Mouse (Mus musculus) c-Kit-positive CD71-positive TER-119-negative erythroid progenitor cells, embryonic 14.5 days (primary cell): ENCODE data around the gene Foxo1.
A peak's percentile ranks its signal among the peaks of the same experiment; 100 is the strongest.

Experiments
- DNase-seq: peaks from one replicate; pipeline ENCODE4 v3.0.0-alpha.2; 2013; ENCODE audit warnings: low read depth

The Foxo1 gene

DNA sequence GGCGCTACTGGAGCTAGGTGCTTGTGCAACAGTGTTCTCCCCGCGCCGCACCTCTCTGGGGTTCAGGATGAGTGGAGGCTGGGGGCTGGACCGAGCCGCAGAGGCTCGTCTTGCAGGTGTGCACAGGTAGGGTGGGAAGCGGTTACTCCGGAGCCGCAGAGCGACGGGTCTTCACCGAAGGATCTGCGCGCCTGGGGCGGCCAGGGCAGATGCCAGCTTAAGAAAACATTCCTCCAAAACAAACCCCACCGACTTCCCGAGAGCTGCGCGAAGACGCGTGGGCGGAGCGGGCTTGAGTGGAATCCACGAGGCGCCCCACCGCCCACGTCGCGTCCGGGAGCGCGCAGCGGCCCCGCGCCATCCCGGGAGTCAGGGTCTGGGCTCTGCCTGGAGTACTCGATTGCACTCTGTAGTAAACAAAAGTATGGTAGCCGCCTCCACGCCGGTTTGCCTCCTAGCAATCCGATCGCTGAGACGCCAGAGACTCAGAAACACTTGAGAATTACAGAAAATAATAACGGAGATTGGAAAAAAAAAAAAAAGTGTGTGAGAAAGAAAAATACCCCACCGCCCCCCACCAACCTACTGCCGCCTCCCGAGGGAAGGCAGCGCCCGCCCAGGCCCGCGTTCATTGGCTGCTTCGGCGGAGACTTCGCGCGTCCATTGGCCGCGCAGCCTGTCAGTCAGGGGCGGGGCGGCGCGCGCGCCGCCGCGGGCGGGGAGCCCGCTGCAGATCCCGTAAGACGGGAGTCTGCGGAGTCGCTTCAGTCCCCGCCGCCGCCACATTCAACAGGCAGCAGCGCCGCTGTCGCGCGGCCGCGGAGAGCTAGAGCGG is at the start of gene Foxo1:
Gene Foxo1 (plus strand): TSS at position 685 of the 835 bp plus-strand sequence.
- peak; percentile 66 for DNase-seq

DNA sequence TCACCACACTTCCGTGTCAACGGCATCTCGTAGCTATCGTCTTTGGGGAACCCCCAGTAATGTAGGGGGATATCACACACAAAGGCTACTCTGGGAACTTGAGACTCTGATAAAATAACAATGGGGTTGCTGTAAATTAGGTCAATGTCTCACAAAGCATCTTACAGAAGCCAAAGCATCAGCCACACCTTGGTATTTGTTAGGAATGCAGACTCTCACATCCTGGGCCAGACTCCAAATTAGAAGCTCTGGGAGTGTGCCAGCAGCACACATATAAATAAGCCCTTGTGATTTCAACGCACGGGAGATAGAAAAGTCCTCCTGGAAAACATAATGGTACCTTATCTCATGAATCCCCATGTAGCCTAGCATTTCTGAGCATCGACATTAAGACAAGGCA is 49.3 kb upstream of the Foxo1 start:
- no peak for DNase-seq

DNA sequence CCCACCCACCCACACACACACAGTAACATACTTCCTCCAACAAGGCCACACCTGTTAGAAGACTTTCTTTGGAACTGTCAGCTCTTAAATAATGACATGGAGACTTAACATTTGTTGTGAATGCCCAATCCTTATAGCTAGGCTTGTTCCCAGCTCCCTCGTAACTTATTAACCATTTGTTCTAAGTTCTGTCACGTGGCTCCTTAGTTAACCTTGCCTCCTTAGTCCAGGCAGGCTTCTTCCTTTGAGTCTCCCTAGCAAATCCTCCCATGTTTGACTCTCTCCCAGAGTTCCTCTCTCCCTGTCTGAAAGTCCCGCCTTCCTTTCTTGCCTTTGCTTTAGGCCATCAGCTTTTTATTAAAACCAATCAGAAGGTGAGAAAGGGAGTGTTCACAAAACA is 47.1 kb upstream of the Foxo1 start:
- DNase-seq = no peak

DNA sequence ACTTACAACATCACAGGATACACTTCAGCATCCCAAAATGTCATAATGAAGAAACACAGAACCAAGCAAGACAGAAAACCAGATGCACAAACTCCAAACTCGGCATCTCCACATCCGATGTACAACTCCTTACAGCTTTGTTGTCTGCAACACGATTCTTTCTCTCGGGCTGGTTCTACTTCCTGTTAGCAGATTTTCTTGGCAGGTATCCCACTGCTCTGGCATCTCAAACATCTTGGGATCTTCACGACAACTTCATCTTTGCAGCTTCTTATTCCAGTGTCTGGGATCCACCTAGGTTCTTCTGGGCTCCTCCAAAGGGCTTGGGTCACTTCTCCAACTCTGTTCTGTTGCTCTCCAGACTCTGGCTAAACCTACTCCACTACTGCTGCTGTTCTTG is 46.2 kb upstream of the Foxo1 start:
- no peak for DNase-seq

DNA sequence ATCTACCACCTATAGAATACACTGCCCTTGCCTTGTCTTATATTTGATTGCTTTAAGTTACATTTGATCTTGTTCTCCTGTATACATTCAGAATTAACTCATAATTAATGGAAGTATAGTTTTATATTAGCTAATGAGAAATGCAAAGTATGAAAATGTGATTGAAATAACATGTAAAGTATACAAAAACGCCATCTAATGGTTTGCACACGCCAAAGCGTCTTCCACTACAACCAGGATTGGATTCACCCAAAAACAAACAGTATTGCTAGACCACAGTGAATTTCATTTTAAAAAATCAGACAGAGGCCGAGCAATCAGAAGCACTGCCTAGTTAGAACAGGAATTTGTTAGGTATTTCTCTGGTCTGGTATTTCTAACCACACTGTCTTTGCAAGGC is 31.6 kb upstream of the Foxo1 start:
- DNase-seq = no peak

DNA sequence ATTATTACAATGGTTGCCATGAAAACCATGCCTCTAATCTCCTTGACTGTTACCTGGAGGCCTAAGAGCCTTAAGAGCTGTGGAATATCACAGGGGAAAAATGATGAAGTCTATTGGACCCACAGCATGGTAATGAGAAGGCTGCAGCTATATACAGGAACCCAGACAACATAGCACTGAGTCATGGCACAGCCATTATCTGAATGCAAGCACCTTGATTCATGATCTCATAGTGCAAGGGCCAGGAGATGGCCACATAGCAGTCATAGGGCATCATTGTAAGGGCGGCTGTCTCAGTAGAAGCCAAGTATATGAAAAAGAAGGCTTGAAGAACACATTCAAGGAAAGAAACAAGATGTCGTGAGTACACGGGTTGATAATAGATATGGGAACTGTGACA is 31.0 kb upstream of the Foxo1 start:
- no peak for DNase-seq

DNA sequence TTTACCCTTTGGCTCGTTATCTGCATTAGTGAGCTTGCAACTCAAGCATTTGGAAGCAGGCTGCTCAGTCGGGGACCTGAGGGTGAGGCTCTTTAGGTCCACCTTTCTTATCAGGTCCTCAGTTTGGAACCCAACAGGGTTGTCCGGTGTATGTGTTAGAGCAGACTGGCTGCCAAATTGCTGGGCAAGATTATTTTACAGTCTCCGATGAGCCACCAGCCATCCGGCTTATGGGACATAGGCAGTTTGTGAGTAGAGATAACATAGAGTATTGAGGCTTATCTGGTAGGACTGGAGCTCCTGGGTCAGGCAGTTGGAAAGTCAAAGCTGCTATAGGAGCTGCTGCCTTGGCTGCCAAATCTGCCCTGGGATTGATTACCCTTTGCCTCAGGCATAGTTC is 27.1 kb upstream of the Foxo1 start:
- DNase-seq = no peak

DNA sequence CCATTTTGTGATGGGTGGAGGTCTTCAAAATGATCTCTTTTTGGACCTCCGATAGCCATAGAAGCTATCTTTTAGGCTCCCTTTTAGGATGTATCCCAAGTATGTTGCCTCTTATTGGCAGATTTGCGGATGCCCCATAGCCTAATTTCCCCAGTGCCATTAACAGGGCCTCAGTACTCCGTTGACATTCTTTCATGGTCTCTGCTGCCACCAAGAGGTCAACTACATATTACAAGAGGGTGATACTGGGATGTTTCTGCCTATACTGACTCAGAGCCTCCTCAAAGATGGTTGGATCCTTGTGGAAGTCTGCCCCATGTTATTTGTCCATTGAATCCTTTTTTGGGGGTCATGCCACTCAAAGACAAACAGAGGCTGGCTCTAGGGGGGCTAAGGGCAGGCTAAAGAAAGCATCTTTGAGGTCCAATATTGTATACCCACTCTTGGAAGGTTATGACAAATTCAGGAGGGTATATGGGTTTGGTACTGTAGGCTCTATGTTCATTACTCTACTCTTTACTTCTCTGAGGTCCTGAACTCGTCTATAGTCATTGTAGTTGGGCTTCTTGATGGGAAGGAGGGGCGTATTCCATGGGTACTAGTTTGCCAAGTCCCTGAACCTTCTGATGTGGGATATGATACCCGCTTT is 25.6 kb upstream of the Foxo1 start:
- DNase-seq = peak; percentile 42

DNA sequence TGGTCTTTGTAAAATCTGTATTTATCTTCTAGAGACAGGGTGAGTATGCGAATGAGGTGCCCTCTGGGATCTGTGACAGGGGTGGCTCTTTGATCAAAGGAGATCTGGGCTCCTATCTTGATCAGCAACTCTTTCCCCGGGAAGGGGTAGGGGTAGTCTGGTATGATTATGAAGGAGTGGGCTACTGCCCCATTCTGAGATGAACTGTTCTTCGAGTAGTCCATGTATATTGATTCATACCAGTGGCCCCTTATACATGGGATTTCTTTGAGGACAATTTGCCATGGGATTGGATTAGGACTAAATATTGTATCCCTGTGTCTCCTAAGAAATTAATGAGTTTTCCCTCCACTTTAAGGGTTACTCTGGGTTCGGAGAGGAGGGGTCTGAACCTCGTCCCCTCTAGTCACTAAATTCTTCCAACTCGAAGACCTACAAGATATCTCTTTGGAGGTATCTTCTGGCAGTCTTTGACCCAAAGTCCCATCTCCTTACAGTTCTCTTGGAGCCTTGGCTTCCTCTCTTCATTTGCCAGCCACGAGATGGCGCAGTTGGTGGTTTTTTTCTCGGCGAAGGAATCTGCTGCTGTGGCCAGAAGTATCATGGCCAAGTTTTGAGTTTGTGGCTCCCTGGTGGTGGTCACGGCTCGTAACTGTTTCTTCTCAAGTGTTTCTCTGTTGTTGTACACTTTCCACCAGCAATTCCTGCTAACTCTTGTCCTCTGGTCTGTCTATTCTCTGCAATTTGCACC is 24.7 kb upstream of the Foxo1 start:
- DNase-seq = no peak

DNA sequence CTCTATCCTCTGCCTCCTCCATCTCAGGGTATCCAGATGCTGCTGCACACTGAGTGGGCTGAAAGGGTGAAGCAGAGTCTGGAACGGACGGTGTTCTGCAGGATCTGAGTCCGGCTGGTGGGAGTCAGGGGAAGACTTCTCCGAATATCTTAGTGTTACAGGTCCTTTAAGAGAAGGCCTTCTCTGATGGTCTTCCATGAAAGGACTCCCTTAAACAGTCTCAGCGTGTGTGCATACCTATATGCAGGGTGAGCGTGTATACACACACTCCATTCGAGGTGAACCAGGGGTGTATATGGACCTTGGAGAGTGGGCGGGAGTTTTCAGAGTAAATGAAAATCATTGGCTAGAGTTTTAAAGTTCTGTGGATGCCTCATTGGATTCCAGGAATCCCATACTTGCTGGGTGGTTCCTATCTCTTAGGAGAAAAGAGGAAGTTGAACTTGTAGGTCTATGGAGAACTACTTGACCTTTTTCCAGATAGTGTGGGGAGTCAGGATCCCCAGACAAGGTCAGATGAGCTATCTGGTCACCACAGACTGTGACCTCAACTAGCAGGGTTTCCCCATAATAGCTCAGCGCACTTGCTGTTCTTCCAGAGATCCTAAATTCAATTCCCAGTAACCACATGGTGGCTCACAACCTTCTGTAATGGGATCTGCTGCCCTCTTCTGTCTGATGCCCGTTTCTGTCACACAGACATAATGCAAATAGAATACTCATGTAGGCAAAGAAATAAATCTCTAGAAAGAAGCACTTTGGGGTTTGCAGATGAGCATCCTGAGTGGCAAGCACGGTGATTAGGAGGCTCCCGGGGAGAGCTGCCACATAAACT is 21.9 kb upstream of the Foxo1 start:
- no peak for DNase-seq

DNA sequence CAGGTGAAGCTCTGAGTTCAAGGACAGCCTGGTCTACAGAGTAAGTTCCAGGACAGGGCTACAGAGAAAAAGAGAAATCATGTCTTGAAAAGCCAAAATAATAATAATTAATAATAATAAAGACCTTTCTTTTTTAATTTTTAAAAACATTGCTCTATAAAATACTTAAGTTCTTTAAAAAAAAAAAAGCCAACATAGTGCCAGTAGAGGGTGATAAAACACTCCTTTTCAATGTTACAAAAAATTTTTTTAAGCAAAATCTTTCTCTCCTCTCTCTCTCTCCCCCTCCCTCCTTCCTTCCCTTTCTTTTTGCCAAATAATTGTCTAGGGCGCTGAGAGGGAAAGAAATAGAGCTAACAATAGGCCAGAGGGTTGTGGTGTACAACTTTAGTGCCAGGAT is 17.0 kb upstream of the Foxo1 start:
- DNase-seq = no peak

DNA sequence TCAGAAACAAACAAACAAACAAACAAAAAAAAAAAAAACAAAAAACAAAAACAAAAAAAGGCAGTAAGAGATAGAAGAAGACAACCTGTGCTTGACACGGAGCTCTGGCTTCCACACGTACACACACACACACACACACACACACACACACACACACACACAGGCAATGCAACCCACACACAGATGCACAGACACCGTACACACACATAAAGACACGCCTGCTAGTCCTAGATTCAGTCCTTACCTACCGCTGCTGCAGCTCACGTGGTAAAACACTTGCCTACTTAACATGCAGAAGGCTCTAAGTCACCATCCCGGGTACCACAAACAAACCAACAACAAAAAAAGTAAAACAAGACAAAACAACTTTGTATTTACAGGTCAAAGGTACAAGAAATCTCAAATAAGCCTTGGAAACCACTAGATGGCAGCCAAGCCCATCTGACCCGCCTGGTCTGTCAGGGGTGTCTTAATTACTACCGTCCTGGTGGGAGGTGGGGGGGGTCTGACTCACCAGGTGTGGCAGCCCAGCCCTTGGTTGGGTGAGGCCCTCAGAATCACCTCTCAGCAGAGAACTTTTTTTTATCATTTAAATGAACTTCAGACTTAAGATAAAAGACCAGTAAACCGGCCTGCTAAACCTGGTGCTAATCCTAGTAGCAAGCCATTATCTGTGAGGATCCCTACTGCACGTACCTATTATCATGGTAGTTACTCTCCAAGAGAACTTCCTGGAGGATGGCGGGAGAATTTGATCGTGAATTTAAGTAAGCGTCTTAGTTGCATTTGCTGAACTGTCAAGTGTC is 14.3 kb upstream of the Foxo1 start:
- DNase-seq = no peak

DNA sequence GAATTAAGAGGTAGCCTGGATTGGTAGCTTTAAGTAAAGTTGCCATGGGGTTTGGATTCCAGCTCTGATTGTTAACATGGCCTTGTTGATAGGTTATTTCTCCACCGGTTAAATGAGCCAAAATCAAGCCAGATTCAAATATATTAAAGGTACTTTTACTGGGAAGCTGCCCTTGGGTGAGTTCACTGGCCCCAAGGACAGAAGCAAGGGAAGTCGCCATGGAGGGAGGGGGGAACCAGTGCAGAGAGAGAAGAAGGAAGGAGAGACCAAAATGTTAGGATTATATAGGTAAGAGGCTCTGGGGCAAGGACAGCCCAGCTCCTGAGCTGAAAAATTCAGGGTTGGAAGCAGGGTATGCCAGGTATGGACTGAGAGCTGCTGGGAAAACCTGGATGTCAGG is 13.6 kb upstream of the Foxo1 start:
- no peak for DNase-seq

DNA sequence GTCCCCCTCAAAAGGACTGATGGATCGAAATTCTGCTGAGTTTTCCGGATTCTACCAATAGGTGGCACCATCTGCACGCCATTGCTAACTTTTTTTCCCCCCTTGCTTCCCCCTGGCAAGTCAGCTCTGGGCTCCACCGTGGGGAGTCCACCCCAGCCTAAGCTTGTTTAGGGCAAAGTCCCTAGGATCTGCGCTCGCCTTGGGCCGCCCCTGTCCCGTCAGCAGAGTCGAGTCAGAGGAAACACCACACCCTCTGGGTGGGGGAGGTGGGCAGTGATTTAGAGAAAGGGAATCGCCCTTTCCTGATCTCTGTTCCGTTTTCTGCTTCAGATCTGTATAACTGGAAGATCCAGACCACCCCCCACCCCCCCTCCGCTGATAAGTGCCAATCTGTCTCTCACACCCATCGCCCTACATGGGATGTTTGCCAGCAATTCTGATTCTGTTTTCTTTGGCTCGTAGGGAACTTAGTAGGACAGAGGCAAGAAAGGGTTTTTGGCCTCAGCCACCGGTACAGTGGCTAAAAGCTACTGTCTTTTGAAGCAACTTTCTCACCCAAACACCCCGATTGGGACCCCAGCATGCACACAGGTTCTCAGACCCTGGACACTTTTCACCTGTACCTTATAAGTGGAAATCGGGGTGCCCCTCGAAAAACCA is 10.2 kb upstream of the Foxo1 start:
- DNase-seq = no peak

DNA sequence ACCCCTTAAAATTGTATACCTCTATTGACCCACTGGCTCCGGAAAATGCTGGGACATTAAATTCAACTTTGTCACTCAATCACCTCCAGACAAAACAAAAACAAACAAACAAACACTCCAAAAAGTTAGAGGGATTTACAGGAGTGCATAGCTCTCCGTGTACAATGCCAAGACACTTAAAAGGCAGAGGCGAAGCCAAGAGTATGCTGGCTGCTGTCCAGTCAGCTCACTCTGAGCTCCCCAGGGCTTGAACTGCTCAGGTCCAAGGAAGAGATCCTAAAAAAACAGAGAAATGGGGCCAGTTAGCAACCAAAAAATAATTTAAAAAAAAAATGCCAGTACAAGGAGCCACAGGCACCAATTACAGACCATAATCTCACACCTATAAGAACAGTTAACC is 9.6 kb upstream of the Foxo1 start:
- DNase-seq = no peak

DNA sequence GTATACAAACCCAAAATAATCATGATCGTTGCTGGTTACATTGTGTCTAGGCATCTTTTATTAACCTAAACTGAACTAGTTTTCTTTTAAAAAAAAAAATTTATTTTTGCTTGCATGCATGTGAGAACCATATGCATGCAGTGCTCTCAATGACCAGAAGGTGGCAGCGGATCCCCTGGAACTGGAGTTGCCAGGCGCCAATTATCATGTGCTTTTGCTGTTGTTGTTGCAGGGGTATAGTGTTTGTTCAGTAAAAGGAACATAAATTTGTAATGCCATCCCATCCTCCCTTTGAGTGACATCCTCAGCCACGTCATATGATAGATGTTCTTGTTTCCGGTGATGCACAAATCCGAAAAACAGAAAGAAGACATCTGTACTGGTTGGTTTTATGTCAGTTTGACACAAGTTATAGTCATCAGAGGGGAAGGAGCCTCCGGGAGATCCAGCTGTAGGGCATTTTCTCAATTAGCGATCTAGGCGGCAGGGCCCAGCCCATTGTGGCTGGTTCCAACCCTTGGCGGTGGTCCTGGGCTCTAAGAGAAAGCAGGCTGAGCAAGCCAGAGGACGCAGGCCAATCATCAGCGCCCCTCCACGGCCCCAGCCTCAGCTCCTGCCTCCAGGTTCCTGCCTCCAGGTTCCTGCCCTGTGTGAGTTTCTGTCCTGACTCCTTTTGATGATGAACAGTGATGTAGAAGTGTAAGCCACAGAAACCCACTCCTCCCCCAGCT is 5.5 kb upstream of the Foxo1 start:
- DNase-seq = peak; percentile 58

DNA sequence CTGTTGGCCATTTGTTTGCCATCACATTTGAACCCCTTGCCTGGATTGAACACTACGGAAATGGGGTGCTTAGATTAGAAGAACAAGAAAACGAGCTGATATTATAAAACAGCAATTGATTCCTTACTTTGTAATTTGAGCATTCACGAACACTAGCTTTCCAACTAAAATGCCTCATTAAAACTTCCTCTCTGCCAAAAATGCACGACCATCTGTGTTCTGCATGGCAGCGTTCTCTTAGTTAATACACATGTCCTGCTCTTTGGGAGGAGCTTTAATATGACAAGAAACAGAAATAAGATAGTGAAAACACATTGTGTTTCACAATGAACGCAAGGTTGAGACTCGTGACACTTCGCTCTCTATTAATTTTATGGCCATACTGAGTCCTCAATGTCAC is 3.8 kb upstream of the Foxo1 start:
- DNase-seq = no peak

DNA sequence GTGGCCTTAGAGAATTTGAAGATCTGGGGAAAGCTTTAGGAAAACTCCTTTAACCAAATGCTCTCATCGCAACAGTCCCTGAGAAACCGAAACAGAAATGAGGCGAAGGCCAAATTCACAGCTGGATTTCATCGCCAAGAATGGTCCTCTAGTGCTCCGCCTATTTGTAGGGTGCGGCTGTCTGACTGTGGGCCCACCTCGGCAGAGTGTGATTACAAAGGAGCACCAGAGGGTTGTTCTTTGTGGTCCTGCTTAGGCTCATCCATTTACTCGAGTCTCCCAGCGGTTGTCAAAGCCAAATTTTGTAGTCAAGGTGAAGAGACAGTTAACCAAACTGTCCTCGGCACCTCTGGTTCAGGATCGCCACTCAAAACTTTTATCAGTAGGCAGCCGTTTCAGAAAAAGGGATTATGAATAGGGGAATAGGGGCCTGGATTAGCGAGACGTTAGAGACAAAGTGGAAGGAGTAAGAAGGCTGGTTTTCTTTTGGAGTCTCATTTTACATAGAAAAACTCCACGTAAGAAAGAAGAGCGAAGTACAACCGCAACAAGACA is 1.5 kb upstream of the Foxo1 start:
- DNase-seq = no peak

DNA sequence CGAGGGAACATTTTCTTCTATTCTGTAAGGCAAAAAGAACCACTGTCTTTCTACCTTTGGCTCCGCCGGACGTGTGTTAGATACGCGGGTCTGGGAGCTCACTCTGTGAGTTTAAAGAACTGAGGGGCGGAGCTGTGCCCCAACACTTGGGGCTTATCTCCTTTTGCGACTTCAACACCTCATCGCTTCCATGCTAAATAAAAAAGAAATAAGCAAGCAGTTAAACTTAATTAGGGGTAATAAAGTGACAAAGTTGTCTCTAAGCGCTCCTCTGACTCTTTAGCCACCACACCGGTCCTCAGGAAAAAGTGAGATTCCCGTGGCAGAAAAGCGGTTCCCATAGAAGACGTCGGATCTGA is 864 bp upstream of the Foxo1 start:
- DNase-seq = peak; percentile 40

DNA sequence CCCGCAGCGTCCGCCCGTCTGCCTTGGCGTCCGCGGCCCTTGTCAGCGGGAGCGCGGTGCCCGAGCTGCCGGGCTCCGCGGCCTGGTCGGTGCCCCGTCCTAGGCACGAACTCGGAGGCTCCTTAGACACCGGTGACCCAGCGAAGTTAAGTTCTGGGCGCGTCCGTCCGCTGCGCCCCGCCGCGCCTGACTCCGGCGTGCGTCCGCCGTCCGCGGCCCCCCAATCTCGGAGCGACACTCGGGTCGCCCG is 276 bp downstream of the Foxo1 start:
- no peak for DNase-seq
